Mouse (Mus musculus): ENCODE measurements around the gene Rgs8.

GRCm38 (mm10) chr1:153747861-153748530 is 95.2 kb downstream of the Rgs8 start:
- TF ChIP-seq POLR2A (IDR thresholded peaks at IDR 0.05; ENCODE audit: insufficient read length, low read depth), result no peak
- TF ChIP-seq USF1 (IDR thresholded peaks at IDR 0.05; ENCODE audit: low read depth), result no peak
- no peak for TF ChIP-seq POLR2AphosphoS2 (IDR thresholded peaks at IDR 0.05; ENCODE audit: insufficient read length, low read depth)
- TF ChIP-seq TCF12 (IDR thresholded peaks at IDR 0.05; ENCODE audit: insufficient read depth, poor library complexity, severe bottlenecking), result no peak
- TF ChIP-seq E2F4 (IDR thresholded peaks at IDR 0.05; ENCODE audit: insufficient read depth), result no peak
- TF ChIP-seq MYOG (IDR thresholded peaks at IDR 0.05; ENCODE audit: control insufficient read depth in 1 of 3, insufficient read depth in 1 of 3, insufficient read length in 2 of 3, low read depth in 2 of 3), result no peak
- no peak for TF ChIP-seq MAX (IDR thresholded peaks at IDR 0.05; ENCODE audit: low read depth)
- TF ChIP-seq MYOD1 (IDR thresholded peaks at IDR 0.05; ENCODE audit: control insufficient read depth in 1 of 3, insufficient read length in 2 of 3, low read depth in 2 of 3), result no peak
- TF ChIP-seq TCF3 (IDR thresholded peaks at IDR 0.05; ENCODE audit: insufficient read length, low read depth), result no peak
- no peak for TF ChIP-seq REST (IDR thresholded peaks at IDR 0.05; ENCODE audit: insufficient read depth, insufficient read length)
- TF ChIP-seq SRF (IDR thresholded peaks at IDR 0.05; ENCODE audit: control insufficient read depth, insufficient read length, low read depth), result no peak
